Mouse (Mus musculus) neutrophil, adult 5-6 weeks (primary cell): Measurements from ENCODE around the gene Smyd3. TPM values are rescaled to one million over a fixed set of nuclear protein-coding genes. Genes with fewer than 3 reads are reported as not detected.

Source experiments
- ATAC-seq: fragments of 151-379, 151-347 bp; 2 replicates; pipeline ENCODE4 v1.8.0; 2017; ENCODE audit warnings: mild to moderate bottlenecking, moderate TSS enrichment; ENCODE audit not compliant: insufficient number of reproducible peaks, poor library complexity, low FRiP score, severe bottlenecking; ENCODE audit errors: extremely low read depth
- total RNA-seq: library from RNA; stranded (forward); fragments of 200-1000 nt; gene quantifications from 2 replicates; pipeline ENCODE4 v1.2.3, GENCODE M21; 2017

The Smyd3 gene
- total RNA-seq, 1 experiment from 2014 or later, result 24.8 TPM

DNA sequence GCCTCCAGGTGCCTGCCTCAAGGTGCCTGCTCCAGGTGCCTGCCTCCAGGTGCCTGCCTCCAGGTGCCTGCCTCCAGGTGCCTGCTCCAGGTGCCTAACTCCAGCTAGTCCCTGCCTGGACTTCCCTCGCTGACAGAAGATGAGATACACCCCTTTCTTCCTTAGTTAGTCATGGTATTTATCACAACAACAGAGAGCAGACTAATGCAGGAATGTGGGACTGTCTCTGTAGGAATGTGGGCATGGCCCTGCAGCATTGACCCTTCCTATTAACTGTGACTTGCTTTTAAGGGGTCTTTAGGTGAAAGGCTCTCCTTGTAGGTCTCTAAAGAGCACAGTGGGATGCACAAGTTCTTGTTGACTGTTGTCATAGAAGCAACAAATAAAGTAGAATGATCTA lies 445.4 kb downstream of the Smyd3 start:
- no peak for ATAC-seq

- ATAC-seq, result no peak
Observed at GRCm38 (mm10) chr1:179068990-179069389, 448.9 kb downstream of the Smyd3 start.

DNA sequence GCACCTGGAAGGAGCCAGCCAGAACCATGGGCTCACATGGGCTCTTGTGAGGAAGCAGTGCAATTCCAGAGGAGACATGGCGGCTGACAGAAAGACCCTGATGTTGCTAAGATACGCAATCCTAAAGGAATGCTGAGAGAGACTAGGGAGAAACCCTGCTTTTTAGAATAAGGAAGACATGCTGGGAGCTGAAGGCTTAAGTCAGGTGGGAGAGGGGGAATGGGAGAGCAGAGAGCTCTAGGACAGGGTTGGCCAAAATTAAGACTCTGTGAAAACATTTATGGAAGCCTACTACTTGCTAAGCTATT lies 452.6 kb downstream of the Smyd3 start:
- no peak for ATAC-seq

DNA sequence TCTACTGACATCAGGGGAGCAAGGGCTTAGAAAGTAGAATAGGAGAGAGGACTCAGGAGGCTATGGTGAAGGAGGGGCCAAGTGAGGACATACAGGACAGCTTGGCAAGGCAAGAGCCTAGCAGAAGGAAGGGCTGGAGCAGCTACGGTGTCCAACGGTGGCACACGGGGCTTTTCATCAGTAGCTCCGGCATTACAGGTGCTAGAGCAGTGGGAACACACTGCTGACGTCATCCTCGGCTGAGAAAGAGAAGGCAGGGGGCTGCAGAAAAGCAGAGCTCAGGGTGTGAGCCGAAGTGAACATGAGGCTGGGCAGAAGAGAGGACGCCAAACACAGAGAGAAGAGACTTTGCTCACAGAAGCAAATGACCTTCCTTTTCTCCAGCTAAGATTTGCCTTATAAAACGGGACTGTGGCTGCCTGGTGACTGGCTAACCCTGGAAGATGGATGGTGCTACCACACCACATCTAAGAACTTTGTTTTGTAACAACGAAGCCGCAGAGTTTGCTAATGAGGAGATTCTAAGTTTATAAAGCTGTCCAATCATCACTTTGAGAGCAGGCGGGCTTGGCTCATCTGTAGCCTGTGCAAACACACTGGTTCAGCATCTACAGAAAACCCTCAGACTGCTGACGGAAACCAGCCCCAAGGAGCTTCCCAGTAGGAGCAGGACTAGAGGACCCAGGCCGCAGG lies 453.1 kb downstream of the Smyd3 start:
- ATAC-seq, result no peak

- ATAC-seq, result no peak
Observed at GRCm38 (mm10) chr1:179061759-179062168, 456.1 kb downstream of the Smyd3 start.

GRCm38 (mm10) chr1:179061053-179061452 lies 456.8 kb downstream of the Smyd3 start:
- ATAC-seq, result no peak

DNA sequence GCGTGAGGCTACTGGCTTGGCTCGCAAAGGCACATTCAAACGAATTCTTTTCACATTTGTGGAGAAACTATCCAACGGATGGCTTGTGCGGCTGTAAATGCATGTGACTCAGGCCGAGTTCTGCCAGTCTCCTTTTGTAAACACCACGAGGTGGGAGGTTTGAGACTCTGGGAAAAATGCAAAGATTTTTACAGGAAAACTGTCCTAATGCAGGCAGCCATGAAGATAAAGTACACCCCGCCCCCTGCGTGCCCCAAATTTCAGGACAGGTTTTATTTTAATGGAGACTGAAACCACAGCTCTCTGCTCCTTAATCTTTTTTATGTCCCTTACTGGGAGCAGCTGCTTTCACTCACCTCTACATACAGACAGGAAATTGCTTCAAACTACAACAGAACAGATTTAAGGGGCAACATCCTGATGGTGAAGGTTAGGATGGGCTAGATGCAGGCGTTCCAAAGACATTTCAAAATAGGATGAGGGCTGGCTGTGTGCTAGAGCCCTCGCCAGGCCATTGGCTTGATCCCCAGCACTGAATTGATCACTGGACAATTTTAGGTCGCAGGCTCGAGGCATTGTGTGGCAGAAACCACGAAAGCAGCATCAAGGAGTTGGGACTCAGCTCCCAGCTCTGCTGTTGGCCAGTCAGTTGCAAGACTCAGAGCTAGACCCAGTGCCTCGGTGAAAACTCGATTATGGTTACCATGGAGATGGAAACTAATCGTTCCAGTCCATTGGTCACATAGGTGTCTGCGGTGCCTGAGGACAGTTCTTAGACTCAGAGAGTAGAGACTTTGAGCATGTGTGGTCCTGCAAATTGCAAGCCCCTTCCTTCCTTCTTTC lies 457.5 kb downstream of the Smyd3 start:
- ATAC-seq, result no peak

DNA sequence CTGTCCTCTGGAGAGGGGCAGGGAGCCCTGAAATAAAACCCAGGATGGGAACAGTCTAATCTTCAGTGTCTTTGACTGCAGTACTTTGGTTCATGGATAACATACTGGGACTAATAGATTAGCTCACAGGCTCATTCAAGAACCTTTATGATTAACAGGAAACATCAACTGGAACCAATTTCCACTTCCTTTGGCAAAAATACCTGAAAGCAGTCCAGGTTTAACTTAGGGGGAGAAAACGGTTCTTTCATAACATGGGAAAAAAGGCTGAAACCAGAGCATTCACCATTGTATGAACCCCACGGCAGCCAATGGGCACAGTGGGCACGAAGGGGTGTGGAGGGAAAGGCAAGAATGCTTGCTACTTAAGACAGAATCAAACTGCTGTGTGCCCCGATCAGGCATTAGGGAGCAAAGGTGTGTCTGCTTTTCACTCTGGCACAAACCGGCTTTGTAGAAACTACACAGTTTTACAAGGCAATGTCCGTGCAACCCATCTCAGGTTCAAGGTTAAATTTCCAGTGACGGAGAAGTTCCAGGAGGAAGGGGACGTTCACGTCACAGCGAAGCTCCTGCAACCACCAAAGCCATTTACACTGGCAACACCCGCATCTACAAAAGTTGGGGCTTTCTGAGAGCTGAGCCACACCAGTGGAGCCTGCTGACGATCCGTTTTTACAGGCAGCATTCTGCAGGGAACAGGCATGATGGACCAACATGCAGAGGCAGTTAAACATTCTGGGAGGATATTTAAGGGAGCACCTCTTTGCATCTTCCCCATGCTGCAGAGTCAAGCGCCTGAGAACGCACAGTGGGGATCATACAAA lies 458.3 kb downstream of the Smyd3 start:
- no peak for ATAC-seq

GRCm38 (mm10) chr1:179058675-179059074 lies 459.2 kb downstream of the Smyd3 start:
- no peak for ATAC-seq

- ATAC-seq, result no peak
Observed at GRCm38 (mm10) chr1:179055760-179056159, 462.1 kb downstream of the Smyd3 start.

- no peak for ATAC-seq
Observed at GRCm38 (mm10) chr1:179054385-179055116, 463.3 kb downstream of the Smyd3 start.

- ATAC-seq, result no peak
Observed at GRCm38 (mm10) chr1:179052545-179053180, 465.2 kb downstream of the Smyd3 start.

GRCm38 (mm10) chr1:179047931-179048596 lies 469.8 kb downstream of the Smyd3 start:
- no peak for ATAC-seq

DNA sequence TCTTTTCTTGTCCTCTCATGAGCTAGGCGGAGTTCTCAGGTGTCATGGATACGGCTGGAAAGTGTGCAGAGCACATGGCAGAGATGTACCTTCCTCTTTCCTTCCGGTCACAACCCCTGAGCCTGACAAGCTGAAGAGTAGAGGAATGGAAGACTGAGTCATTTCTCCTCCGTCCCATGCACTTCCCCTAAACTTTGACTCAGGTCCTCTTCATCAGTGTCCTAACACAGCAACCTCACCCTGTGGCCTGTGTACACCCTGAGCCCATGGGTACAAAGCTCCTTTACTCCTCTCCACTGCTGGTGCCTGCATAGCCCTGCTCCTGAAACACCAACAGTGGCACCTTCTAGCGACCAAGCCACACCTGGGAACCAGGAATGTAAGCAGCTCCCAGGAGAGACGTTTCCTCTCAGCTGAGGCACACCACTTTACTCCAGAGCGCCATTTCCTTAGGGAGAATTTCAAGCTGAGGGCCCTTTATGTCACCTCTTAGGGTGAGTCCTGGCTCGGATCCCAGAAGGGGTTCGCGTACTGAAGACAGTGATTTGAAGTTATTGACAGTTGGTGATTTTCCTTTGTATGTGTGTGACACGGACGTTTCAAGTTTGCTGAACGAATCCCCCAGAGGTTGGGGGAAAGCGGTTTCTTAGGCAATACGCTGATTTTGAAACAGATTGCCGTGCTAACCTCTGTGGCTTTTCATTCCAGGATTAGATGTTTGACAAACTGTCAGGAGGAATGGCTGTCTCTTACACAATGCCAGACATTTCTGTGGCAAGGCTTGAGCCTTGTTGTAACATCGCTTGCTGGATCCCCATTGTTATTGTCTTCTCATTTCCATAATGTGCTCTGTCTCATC lies 471.8 kb downstream of the Smyd3 start:
- ATAC-seq, result peak; percentile 67

DNA sequence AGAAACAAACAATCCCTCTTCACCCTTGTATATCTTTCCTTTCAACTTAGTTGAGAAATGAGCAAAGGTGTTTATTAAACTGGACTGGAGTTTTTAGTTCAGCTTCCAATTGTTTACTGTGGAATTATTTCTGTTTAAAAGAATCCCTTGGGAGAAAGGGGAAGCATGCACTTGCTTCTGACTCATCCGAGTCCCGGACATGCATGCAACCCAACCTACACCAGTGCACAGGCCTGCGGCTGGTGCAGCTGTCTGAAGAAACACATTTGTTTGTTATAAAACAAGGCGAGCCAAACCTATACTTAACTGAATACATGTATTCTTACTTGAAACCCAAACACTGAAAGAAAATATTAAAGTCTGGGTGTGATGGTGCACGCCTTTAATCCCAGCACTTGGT lies 473.7 kb downstream of the Smyd3 start:
- ATAC-seq, result no peak

- no peak for ATAC-seq
Observed at GRCm38 (mm10) chr1:179043644-179044043, 474.2 kb downstream of the Smyd3 start.

DNA sequence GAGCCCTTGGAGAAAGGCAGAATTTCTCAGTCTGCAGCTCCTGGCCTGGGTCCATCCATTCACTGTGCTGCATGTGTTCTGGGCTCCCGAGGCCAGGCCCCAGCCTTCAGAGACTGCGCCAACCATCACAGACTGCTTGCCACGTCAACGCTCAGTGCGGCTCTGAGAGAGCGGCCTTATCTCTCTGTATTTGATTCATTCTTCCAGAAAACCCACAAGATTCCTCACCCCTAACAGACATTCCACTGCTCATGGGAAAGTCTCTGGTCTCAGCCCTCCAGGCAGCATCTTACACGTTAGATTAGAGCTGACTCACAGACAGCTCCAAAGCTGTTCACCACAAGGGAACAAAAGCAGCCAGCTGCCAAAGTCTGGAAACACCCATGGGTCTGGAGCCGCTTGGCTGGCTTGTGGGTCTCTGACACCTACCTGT lies 475.9 kb downstream of the Smyd3 start:
- no peak for ATAC-seq
